Mouse (Mus musculus) mouse embryonic stem cell (cell line): ENCODE results near the gene Sinhcaf.

Experiments used
- in situ Hi-C, 2 experiments: fragments of 300-500 bp; cut with MboI; formaldehyde crosslinking; loops; 1 replicate in 1 of 2; 3 replicates in 1 of 2; pipeline ENCODE4 v1.14.3; 2019 to 2020; ENCODE audit warnings: low sequenced_read_pairs in 2 of 2, low pct_unique_long_range_greater_than_20kb in 1 of 2, mixed read lengths in 1 of 2; ENCODE audit not compliant: unreplicated experiment in 1 of 2

Gene Sinhcaf

GRCm38 (mm10) chr6:148957046-148957445 lies 10.8 kb upstream of the Sinhcaf start:
- in situ Hi-C loops = loop anchor here in 1 of 2 experiments (5.0 kb wide), 1 partner anchor 35 kb away; no protein-coding TSS in a partner anchor

DNA sequence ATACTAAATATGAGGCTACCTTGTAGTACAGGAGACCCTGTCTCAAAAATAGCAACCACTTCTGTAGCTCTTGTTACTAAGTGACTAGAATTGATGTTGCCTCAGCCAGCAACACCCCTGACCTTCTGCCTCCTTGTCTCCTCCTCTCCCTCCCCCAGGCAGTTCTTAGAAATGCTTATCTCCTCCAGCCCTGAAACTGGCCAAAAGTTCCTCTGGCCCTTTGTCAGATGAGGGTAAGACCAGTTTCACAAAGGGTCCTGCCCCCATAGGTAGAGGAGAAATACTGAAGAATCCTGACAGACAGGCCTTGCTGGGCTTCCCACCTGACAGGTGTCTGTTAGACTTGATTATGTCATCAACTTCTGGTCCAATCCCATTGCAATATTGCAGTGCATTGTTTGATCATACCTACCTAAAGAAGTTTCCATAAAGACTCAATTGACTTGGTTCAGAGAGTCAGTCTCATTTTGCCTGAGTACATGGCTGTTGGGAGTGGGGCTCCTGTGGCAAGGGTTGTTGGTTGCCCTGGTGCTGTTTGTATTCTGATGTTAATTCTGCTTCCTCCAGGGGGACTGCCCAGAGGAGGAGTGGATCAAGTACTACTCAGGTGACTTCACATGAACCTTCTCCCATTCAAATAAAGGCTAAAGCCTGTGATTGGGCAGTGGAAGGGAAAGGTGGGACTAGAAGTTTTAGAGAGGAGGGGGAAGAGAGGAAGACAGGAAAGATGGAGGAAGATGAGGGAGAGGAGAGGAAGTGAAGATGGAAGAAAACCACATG lies 9.6 kb upstream of the Sinhcaf start:
- in situ Hi-C loops = loop anchor here in 1 of 2 experiments (5.0 kb wide), 1 partner anchor 36 kb away; no protein-coding TSS in a partner anchor

GRCm38 (mm10) chr6:148946881-148947405 lies 676 bp upstream of the Sinhcaf start:
- in situ Hi-C loops = loop anchor here in 1 of 2 experiments (10.0 kb wide), 1 partner anchor 48 kb away; no protein-coding TSS in a partner anchor

DNA sequence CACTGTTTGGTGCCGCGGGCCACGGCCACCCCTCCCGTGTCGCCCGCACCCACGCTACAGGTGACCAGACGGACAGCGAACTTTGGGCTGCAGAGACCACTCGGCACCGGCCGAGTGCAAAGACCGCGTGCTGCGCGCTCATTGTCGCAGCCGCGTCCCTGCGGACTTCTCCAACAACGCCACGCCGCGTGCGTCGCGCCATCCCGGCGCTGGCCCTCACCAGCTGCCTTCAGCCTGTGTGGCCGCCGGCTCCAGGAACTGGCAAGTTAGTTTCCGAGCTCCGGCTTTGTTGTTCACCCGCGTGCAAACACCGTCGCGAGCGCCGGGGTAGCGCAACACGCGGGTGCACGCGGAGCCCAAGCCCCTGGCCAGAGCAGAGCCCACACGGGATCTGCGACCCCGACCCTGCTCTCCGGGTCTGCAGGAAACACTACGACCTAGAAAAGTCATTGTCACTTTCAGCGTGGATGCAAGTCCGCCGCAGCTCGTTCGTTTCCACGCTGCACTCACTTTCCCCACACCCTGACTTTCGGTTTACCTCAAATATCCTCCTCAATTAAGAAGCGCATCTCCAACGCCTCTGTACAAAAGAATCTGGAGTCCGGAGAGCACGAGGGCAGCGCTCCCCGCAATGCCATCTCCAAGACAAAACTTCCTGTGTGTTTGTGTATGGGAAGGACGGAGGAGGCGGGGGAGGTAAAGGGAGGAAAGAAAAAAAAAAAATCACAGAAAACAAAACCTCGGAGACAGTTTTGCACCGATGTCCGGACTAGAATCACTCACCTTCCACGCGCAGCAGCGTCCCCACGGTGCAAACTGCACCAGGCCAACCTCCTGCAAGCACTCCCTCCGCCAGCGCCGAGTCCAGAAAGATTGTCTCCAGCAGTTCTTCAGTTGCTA lies 508 bp downstream of the Sinhcaf start:
- in situ Hi-C loops = loop anchor here in 1 of 2 experiments (10.0 kb wide), 1 partner anchor 49 kb away; no protein-coding TSS in a partner anchor

GRCm38 (mm10) chr6:148944767-148945508 lies 1.3 kb downstream of the Sinhcaf start:
- in situ Hi-C loops = loop anchor here in 1 of 2 experiments (10.0 kb wide), 1 partner anchor 50 kb away; no protein-coding TSS in a partner anchor

DNA sequence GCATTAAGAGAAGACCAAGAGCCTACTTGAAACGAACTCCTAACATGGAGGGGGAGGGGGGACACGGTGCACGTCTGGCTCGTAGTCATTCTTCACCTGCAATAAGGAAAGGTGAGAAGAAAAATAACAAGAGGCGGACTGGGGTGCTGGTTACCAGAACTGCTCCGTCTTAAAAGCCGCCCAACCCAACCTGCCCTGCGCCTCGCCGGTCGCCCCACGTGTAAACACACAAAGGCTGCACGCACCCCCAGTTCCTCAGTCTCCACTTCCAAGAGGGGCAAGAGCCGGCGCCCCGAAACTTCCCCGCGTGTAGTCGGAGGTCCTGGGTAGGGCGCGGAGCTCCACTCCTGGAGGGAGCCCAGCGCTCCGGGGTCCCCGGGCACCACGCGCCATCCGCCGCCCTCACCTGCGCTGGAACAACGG lies 1.9 kb downstream of the Sinhcaf start:
- in situ Hi-C loops = loop anchor here in 1 of 2 experiments (10.0 kb wide), 1 partner anchor 50 kb away; no protein-coding TSS in a partner anchor

GRCm38 (mm10) chr6:148943695-148944094 lies 2.6 kb downstream of the Sinhcaf start:
- in situ Hi-C loops = loop anchor here in 1 of 2 experiments (10.0 kb wide), 1 partner anchor 51 kb away; no protein-coding TSS in a partner anchor

GRCm38 (mm10) chr6:148942406-148942805 lies 3.9 kb downstream of the Sinhcaf start:
- in situ Hi-C loops = loop anchor here in 1 of 2 experiments (10.0 kb wide), 1 partner anchor 52 kb away; no protein-coding TSS in a partner anchor

DNA sequence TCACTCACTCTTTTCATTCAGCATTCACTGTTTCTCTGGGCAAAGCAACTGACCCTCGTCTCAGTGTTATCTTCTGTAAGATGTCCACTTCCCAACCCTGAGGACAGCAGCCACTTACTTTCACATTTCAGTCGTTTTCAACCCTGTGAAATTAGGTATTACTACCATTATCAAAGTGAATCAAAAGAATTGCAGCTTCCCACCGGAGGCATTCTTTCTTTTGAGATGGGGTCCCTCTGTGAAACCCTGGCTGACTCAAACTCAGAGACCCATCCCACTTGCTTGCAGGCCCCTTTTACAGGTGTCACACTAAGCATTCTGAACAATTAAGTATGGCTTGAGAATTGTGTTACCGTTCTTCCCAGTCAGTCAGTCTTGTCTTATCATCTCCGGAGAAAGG lies 4.4 kb downstream of the Sinhcaf start:
- in situ Hi-C loops = loop anchor here in 1 of 2 experiments (10.0 kb wide), 1 partner anchor 53 kb away; no protein-coding TSS in a partner anchor

DNA sequence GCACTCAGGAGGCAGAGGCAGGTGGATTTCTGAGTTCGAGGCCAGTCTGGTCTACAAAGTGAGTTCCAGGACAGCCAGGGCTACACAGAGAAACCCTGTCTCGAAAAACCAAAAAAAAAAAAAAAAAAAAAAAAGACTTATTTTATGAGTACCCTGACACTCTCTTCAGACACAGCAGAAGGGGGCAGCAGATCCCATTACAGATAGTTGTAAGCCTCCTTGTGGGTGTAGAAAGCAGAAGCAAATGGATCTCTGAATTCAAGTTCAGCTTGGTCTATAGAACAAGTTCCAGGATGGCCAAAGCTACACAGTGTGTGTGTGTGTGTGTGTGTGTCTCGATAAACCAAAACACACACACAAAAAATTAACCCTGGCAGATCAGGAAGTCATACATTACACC lies 5.9 kb downstream of the Sinhcaf start:
- in situ Hi-C loops = loop anchor here in 1 of 2 experiments (10.0 kb wide), 1 partner anchor 54 kb away; no protein-coding TSS in a partner anchor

GRCm38 (mm10) chr6:148937693-148938092 lies 8.6 kb downstream of the Sinhcaf start:
- in situ Hi-C loops = loop anchor here in 1 of 2 experiments (10.0 kb wide), 1 partner anchor 57 kb away; no protein-coding TSS in a partner anchor

DNA sequence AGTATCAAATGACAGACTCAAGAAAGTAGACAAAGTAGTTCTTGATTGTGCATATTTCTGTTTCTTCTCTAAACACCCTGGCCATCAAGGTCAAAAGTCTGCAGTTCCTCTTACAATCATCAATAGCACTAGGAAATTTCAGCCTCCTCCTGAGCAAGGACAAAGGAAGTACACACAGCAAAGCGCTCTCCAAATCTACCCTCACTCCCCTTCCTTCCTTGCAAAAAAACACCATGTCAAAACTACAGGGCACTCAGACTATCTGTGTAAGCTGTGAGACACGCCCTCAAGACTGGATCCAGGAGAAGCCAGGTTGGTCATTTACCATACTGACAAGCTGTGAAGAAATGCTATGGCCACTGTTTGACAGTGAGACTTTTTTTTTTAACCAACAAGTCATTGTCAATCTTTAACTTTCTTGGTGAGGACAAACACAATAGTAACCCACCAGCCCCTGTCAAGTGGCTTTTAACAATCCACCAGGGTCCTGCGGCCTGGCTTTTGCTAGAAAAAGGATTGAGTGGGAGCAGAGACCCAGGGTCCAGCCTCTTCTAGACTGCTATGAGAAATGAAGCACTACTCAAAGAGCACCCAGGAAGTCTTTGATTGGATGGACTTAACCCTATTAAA lies 11.2 kb downstream of the Sinhcaf start:
- in situ Hi-C loops = loop anchor here in 1 of 2 experiments (10.0 kb wide), 1 partner anchor 60 kb away; no protein-coding TSS in a partner anchor

- in situ Hi-C loops = loop anchor here in 1 of 2 experiments (10.0 kb wide), 1 partner anchor 64 kb away; no protein-coding TSS in a partner anchor
These were observed 15.0 kb downstream of the Sinhcaf start for GRCm38 (mm10) chr6:148931281-148931680.

- in situ Hi-C loops = loop anchor here (25.0 kb wide), 2 partner anchors 482 to 507 kb away; partner anchors contain the start of gene Tmtc1 (in 1 of the 2)
These were observed 27.3 kb downstream of the Sinhcaf start for GRCm38 (mm10) chr6:148918841-148919398.

GRCm38 (mm10) chr6:148917672-148918071 lies 28.6 kb downstream of the Sinhcaf start:
- in situ Hi-C loops = loop anchor here (25.0 kb wide), 2 partner anchors 480 to 505 kb away; partner anchors contain the start of gene Tmtc1 (in 1 of the 2)

- in situ Hi-C loops = loop anchor here (25.0 kb wide), 2 partner anchors 480 to 505 kb away; partner anchors contain the start of gene Tmtc1 (in 1 of the 2)
These were observed 29.4 kb downstream of the Sinhcaf start for GRCm38 (mm10) chr6:148916817-148917216.
